Mouse (Mus musculus): Measurements from ENCODE around the gene Esyt1.

The Esyt1 gene

GRCm38 (mm10) chr10:128487861-128488712 is 37.6 kb downstream of the Esyt1 start:
- no peak for DNase-seq (ENCODE audit: low spot score)

GRCm38 (mm10) chr10:128486370-128486769 is 39.3 kb downstream of the Esyt1 start:
- DNase-seq (ENCODE audit: low spot score) = no peak

GRCm38 (mm10) chr10:128474366-128474765 is 51.3 kb downstream of the Esyt1 start:
- no peak for DNase-seq (ENCODE audit: low spot score)

- DNase-seq (ENCODE audit: low spot score) = no peak
These were observed 65.4 kb downstream of the Esyt1 start for GRCm38 (mm10) chr10:128460270-128460630.
